Mouse (Mus musculus): ENCODE measurements around the gene Lacc1.

DNA sequence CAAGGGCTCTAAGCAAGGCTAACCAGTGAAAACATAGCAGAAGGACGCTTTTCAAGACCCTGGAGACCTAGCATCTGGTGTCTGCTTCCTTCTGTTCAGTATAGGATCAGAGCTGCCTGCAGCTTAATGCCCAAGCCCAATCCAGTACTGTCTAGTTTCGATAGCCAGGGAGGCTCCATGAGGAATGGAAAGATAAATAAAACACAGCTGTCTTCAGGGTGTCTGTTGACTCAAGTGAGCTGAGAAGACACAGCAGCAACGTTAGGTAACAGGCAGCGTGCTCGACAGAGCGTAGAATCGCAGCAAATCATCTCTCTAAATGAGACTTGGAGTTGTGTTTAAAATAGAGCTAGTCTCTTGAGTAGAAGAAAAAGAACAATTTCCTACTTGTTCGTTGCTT lies 32.0 kb downstream of the Lacc1 start:
- TF ChIP-seq CTCF (IDR thresholded peaks at IDR 0.05; ENCODE audit: low read depth, low read length) (no peak), POLR2A (IDR thresholded peaks at IDR 0.05; ENCODE audit: borderline replicate concordance, low read depth, low read length) (no peak)
